Mouse (Mus musculus) CH12.LX (cell line): ENCODE measurements around the gene Ctcf. TPM values are rescaled to one million over a fixed set of nuclear protein-coding genes. Genes with fewer than 3 reads are reported as not detected.

Source experiments
- DNase-seq: peaks from one replicate; pipeline ENCODE4 v3.0.0-alpha.2; 2013; ENCODE audit errors: extremely low read depth
- H3K27ac ChIP-seq: 2 replicates; pipeline ENCODE4 v1.5.1; 2012; ENCODE audit warnings: low read depth, mild to moderate bottlenecking, control low read depth, moderate library complexity; ENCODE audit not compliant: insufficient read depth
- H3K27me3 ChIP-seq: replicated peaks from 2 replicates; pipeline ENCODE3; 2012; ENCODE audit warnings: inconsistent platforms
- H3K36me3 ChIP-seq, 2 experiments: replicated peaks in 1 of 2; 2 replicates each; pipeline versions ENCODE3 to v1.6.1; 2012; ENCODE audit warnings: inconsistent platforms in 1 of 2, low read length in 1 of 2, mild to moderate bottlenecking in 1 of 2, mixed read lengths in 1 of 2, moderate library complexity in 1 of 2; ENCODE audit not compliant: control insufficient read depth in 1 of 2, insufficient read depth in 1 of 2
- H3K4me1 ChIP-seq, 2 experiments: 2 replicates each; pipeline ENCODE4 v1.6.1; 2012; ENCODE audit warnings: inconsistent platforms in 1 of 2, moderate library complexity in 1 of 2; ENCODE audit not compliant: insufficient read depth in 2 of 2, control insufficient read depth in 1 of 2
- H3K4me2 ChIP-seq: 2 replicates; pipeline ENCODE4 v1.6.1; 2012; ENCODE audit warnings: low read depth, mild to moderate bottlenecking, control low read depth; ENCODE audit not compliant: poor library complexity, insufficient read depth, severe bottlenecking
- H3K4me3 ChIP-seq, 3 experiments: fragments of 150-350 bp in 1 of 3; sonication (generic) in 1 of 3; replicated peaks in 1 of 3; 2 replicates each; pipeline versions ENCODE3 to v1.5.1; 2011 to 2012; ENCODE audit warnings: low read depth in 2 of 3, low read length in 2 of 3, mild to moderate bottlenecking in 2 of 3, moderate library complexity in 2 of 3, control low read depth in 1 of 3, improper control_type of control experiment in 1 of 3, inconsistent platforms in 1 of 3, mixed read lengths in 1 of 3; ENCODE audit not compliant: poor library complexity in 1 of 3
- H3K79me2 ChIP-seq: replicated peaks from 2 replicates; pipeline ENCODE4 v1.6.1; 2012; ENCODE audit warnings: mild to moderate bottlenecking, moderate library complexity; ENCODE audit not compliant: control insufficient read depth, poor library complexity, insufficient read depth, severe bottlenecking; ENCODE audit errors: extremely low read depth
- H3K9ac ChIP-seq: 2 replicates; pipeline ENCODE4 v1.6.1; 2012; ENCODE audit warnings: low read depth, mild to moderate bottlenecking, control low read depth, moderate library complexity; ENCODE audit not compliant: insufficient read depth
- H3K9me3 ChIP-seq: replicated peaks from 2 replicates; pipeline ENCODE3; 2012; ENCODE audit warnings: low read length, inconsistent platforms, mixed read lengths
- BHLHE40 ChIP-seq: IDR thresholded peaks from 2 replicates; pipeline ENCODE4 v1.6.1; 2011; ENCODE audit warnings: mild to moderate bottlenecking, low read depth, low read length, improper control_type of control experiment
- CHD1 ChIP-seq: IDR thresholded peaks from 2 replicates; pipeline ENCODE4 v1.6.1; 2012; ENCODE audit warnings: low read depth, low read length, improper control_type of control experiment, inconsistent platforms
- CHD2 ChIP-seq: IDR thresholded peaks from 2 replicates; pipeline ENCODE4 v1.6.1; 2011; ENCODE audit warnings: low read length, improper control_type of control experiment
- CTCF ChIP-seq, 2 experiments: IDR thresholded peaks in 1 of 2; conservative IDR thresholded peaks in 1 of 2; 2 replicates each; pipeline ENCODE4 v1.5.1; 2011 to 2012; ENCODE audit warnings: low read depth in 2 of 2, low read length in 2 of 2, improper control_type of control experiment in 1 of 2, inconsistent platforms in 1 of 2, mild to moderate bottlenecking in 1 of 2, moderate library complexity in 1 of 2
- E2F4 ChIP-seq: IDR thresholded peaks from 2 replicates; pipeline ENCODE4 v1.6.1; 2011; ENCODE audit warnings: low read depth, low read length, improper control_type of control experiment; ENCODE audit not compliant: insufficient replicate concordance
- ELF1 ChIP-seq: IDR thresholded peaks from 2 replicates; pipeline ENCODE4 v1.6.1; 2014; ENCODE audit warnings: low read depth, mild to moderate bottlenecking, inconsistent platforms, low read length, improper control_type of control experiment
- EP300 ChIP-seq: IDR thresholded peaks from 2 replicates; pipeline ENCODE4 v1.6.1; 2011; ENCODE audit warnings: low read length, improper control_type of control experiment
- ETS1 ChIP-seq: conservative IDR thresholded peaks from 2 replicates; pipeline ENCODE4 v1.6.1; 2012; ENCODE audit warnings: low read depth, mild to moderate bottlenecking, inconsistent platforms, low read length, improper control_type of control experiment, moderate library complexity
- GABPA ChIP-seq: IDR thresholded peaks from 2 replicates; pipeline ENCODE4 v1.6.1; 2012; ENCODE audit warnings: low read depth, low read length, improper control_type of control experiment, inconsistent platforms; ENCODE audit not compliant: insufficient replicate concordance
- HCFC1 ChIP-seq: IDR thresholded peaks from 2 replicates; pipeline ENCODE4 v1.6.1; 2012; ENCODE audit warnings: low read depth, mild to moderate bottlenecking, inconsistent platforms, low read length, improper control_type of control experiment
- JUN ChIP-seq: IDR thresholded peaks from 2 replicates; pipeline ENCODE4 v1.6.1; 2011; ENCODE audit warnings: low read depth, mild to moderate bottlenecking, low read length, improper control_type of control experiment, moderate library complexity; ENCODE audit not compliant: insufficient read depth
- KAT2A ChIP-seq: IDR thresholded peaks from 2 replicates; pipeline ENCODE4 v1.6.1; 2012; ENCODE audit warnings: low read length, improper control_type of control experiment, inconsistent platforms; ENCODE audit not compliant: insufficient replicate concordance
- MAFK ChIP-seq: IDR thresholded peaks from 2 replicates; pipeline ENCODE4 v1.6.1; 2011; ENCODE audit warnings: low read length, improper control_type of control experiment; ENCODE audit not compliant: insufficient replicate concordance
- MXI1 ChIP-seq: IDR thresholded peaks from 2 replicates; pipeline ENCODE4 v1.6.1; 2011; ENCODE audit warnings: mild to moderate bottlenecking, low read depth, low read length, improper control_type of control experiment
- MYC ChIP-seq: IDR thresholded peaks from 2 replicates; pipeline ENCODE4 v1.6.1; 2011; ENCODE audit warnings: low read depth, mild to moderate bottlenecking, improper control_type of control experiment, low read length
- NELFE ChIP-seq: IDR thresholded peaks from 2 replicates; pipeline ENCODE4 v1.6.1; 2011; ENCODE audit warnings: low read depth, low read length, improper control_type of control experiment
- PAX5 ChIP-seq: IDR thresholded peaks from 2 replicates; pipeline ENCODE4 v1.6.1; 2012; ENCODE audit warnings: low read length, inconsistent platforms, mixed read lengths
- POLR2A ChIP-seq: IDR thresholded peaks from 2 replicates; pipeline ENCODE4 v1.6.1; 2011; ENCODE audit warnings: low read depth, mild to moderate bottlenecking, improper control_type of control experiment, low read length
- RAD21 ChIP-seq: IDR thresholded peaks from 2 replicates; pipeline ENCODE4 v1.6.1; 2011; ENCODE audit warnings: low read depth, mild to moderate bottlenecking, low read length, improper control_type of control experiment, moderate library complexity
- RCOR1 ChIP-seq: conservative IDR thresholded peaks from 2 replicates; pipeline ENCODE4 v1.6.1; 2012; ENCODE audit warnings: low read depth, mild to moderate bottlenecking, inconsistent platforms, low read length, improper control_type of control experiment
- SMC3 ChIP-seq: IDR thresholded peaks from 2 replicates; pipeline ENCODE4 v1.6.1; 2011; ENCODE audit warnings: low read depth, low read length, improper control_type of control experiment
- TBP ChIP-seq: conservative IDR thresholded peaks from 2 replicates; pipeline ENCODE4 v1.6.1; 2011; ENCODE audit warnings: low read depth, low read length, improper control_type of control experiment
- TCF12 ChIP-seq: IDR thresholded peaks from 2 replicates; pipeline ENCODE4 v1.6.1; 2014; ENCODE audit warnings: low read depth, mild to moderate bottlenecking, inconsistent platforms, low read length, improper control_type of control experiment
- USF1 ChIP-seq: IDR thresholded peaks from 2 replicates; pipeline ENCODE4 v1.6.1; 2014; ENCODE audit warnings: low read depth, mild to moderate bottlenecking, inconsistent platforms, low read length, improper control_type of control experiment
- USF2 ChIP-seq: conservative IDR thresholded peaks from 2 replicates; pipeline ENCODE4 v1.6.1; 2011; ENCODE audit warnings: low read depth, low read length, improper control_type of control experiment
- ZC3H11A ChIP-seq: IDR thresholded peaks from 2 replicates; pipeline ENCODE4 v1.6.1; 2012; ENCODE audit warnings: low read depth, mild to moderate bottlenecking, inconsistent platforms, low read length, improper control_type of control experiment
- ZKSCAN1 ChIP-seq: IDR thresholded peaks from 2 replicates; pipeline ENCODE4 v1.6.1; 2012; ENCODE audit warnings: low read depth, inconsistent platforms, low read length, improper control_type of control experiment, borderline replicate concordance
- ZMIZ1 ChIP-seq: IDR thresholded peaks from 2 replicates; pipeline ENCODE4 v1.6.1; 2012; ENCODE audit warnings: low read depth, mild to moderate bottlenecking, inconsistent platforms, low read length, improper control_type of control experiment
- dilution Hi-C: fragments of 300-500 bp; cut with MboI; formaldehyde crosslinking; loops from 2 replicates; pipeline ENCODE4 v1.14.3; 2020; ENCODE audit warnings: low sequenced_read_pairs; ENCODE audit not compliant: extremely low pct_unique_long_range_greater_than_20kb, extremely low pct_ligation_motif_present
- in situ Hi-C: fragments of 300-500 bp; cut with MboI; formaldehyde crosslinking; loops from 3 replicates; pipeline ENCODE4 v1.14.3; 2019; ENCODE audit warnings: low sequenced_read_pairs, low pct_ligation_motif_present, low pct_unique_long_range_greater_than_20kb, mixed read lengths
- polyA plus RNA-seq: library from polyadenylated mRNA; unstranded; fragments of >175 nt; gene quantifications from 2 replicates; pipeline ENCODE4 v1.2.1, GENCODE M21; 2012; ENCODE audit warnings: low read depth; ENCODE audit not compliant: insufficient read length
- total RNA-seq, 2 experiments: library from RNA; depleted of rRNA; stranded (reverse); fragments of 300-350 nt in 1 of 2; fragments of >200 nt in 1 of 2; gene quantifications; 2 replicates each; pipeline ENCODE4 v1.2.3; 2012 to 2014

Gene Ctcf
- total and polyA plus RNA-seq, 3 experiments = 42.3 to 97.9 (median 52.4) TPM

DNA sequence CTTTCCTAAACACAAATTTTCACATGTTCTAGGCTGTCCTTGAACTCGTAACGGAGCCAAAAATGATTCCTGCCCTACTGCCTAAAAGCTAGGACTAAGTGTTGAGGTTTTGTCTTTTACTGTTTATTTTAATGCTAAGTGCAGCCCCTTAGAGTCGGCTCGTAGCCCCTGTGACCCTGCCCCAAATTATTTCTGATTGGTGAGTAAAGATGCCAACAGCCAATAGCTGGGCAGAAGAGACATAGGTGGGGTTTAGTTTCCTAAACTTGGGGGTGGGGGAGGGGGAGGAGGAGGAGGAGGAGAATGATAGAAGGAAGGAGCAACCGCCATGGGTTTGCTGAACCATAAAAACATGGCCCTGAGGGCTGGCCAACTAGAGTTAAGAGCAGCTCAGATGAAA is 89.4 kb downstream of the Ctcf start:
- in situ Hi-C loops = no loop called here
- H3K36me3 ChIP-seq = peaks cover 3 to 28% of the 10 kb centered on the region in 2 experiments

DNA sequence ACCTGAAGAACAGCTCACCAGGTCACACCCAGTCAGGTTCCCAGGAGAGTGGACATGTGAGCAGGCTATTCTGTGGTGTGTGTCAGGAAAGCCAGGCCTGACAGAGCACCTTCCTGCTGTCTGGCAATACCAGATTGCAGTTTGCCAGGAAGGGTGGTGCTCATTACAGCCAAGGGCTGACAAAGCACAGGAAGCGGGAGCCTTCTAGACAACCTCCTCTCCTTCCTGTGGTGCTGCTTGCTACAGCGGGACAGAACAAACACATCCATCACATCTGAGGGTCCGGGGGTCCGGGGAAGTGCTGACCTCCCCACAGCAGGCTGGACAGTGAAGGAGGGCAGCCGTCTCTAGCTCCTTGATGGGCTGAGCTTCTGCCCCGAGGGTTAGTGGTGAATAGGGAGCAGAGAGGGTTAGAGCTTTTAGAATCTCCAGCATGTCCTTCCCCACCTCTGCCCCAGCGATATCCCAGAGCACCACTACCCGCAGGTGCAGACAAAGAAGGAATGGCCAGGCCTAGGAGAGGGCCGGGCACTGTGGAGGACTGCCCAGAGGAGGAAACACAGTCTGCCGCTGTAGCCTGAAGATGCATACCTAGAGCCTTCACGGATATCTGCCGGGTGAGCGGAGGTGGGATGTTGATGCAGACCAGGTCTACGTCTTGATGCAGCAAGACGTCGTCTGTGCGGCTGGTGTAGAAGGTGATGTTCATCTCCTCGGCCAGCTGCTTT is 91.2 kb downstream of the Ctcf start:
- H3K9me3 ChIP-seq = no peaks in the 10 kb centered on the region
- DNase-seq = no peak
- dilution Hi-C loops (no loop called here), in situ Hi-C loops (no loop called here)
- H3K9ac ChIP-seq = no peak overlapping the region
- H3K36me3 ChIP-seq = peaks cover 3 to 28% of the 10 kb centered on the region in 2 experiments
- no peaks in the 10 kb centered on the region for H3K27me3 ChIP-seq
- no peaks in the 10 kb centered on the region for H3K79me2 ChIP-seq
- TF ChIP-seq CHD1 (no peak), ZMIZ1 (no peak), KAT2A (no peak), E2F4 (no peak), ELF1 (no peak), ZKSCAN1 (no peak), ETS1 (no peak), RAD21 (no peak), RCOR1 (no peak), PAX5 (no peak), TCF12 (no peak), MXI1 (no peak), CTCF (conservative IDR thresholded peaks at IDR 0.05 in 1 of 2, IDR thresholded peaks at IDR 0.05 in 1 of 2; ENCODE audit: low read depth in 2 of 2, low read length in 2 of 2) (no peak), BHLHE40 (no peak), CHD2 (no peak), POLR2A (no peak)
- no peak overlapping the region for H3K4me3 ChIP-seq
- peaks cover 0 to 18% of the 10 kb centered on the region in 2 experiments; a peak in 2 of 4 replicates for H3K4me1 ChIP-seq
- no peak overlapping the region for H3K4me2 ChIP-seq
- no peak overlapping the region for H3K27ac ChIP-seq

More for the DNA sequence above, 89.4 kb downstream of the Ctcf start:
- no peak for DNase-seq
- H3K4me1 ChIP-seq = peaks cover 0 to 2% of the 10 kb centered on the region in 2 experiments; a peak in 1 of 4 replicates
- H3K9me3 ChIP-seq = no peaks in the 10 kb centered on the region
- no peak overlapping the region for H3K9ac ChIP-seq
- no peaks in the 10 kb centered on the region for H3K79me2 ChIP-seq
- no peak overlapping the region for H3K4me3 ChIP-seq
- no peak overlapping the region for H3K4me2 ChIP-seq
- H3K27ac ChIP-seq = no peak overlapping the region
- dilution Hi-C loops = no loop called here
- no peaks in the 10 kb centered on the region for H3K27me3 ChIP-seq
- TF ChIP-seq CHD1 (no peak), ETS1 (no peak), CTCF (conservative IDR thresholded peaks at IDR 0.05 in 1 of 2, IDR thresholded peaks at IDR 0.05 in 1 of 2; ENCODE audit: low read depth in 2 of 2, low read length in 2 of 2) (no peak), GABPA (no peak), USF2 (no peak), NELFE (no peak), ZC3H11A (no peak), MYC (no peak), RAD21 (no peak), USF1 (no peak), SMC3 (no peak), MAFK (no peak), TBP (no peak), BHLHE40 (no peak), JUN (no peak), HCFC1 (no peak), EP300 (no peak), KAT2A (no peak), PAX5 (no peak)
